Mouse (Mus musculus) midbrain, postnatal 0 days (tissue): Measurements from ENCODE around the gene Fcgrt. TPM values are rescaled to one million over a fixed set of nuclear protein-coding genes. Genes with fewer than 3 reads are reported as not detected.

Experiments
- ATAC-seq: fragments of 200-750 bp; cut with Nextera tagmentation; 2 replicates; pipeline ENCODE4 v1.8.0; 2017; ENCODE audit warnings: moderate number of reproducible peaks, mild to moderate bottlenecking, moderate TSS enrichment, moderate library complexity; ENCODE audit not compliant: low FRiP score
- DNase-seq: peaks from one replicate; pipeline ENCODE4 v3.0.0-alpha.2; 2015; ENCODE audit warnings: low spot score
- H3K27ac ChIP-seq: fragments of 300-500 bp; sonication (generic); 2 replicates; pipeline ENCODE4 v1.5.1; 2014; ENCODE audit warnings: low read depth, mild to moderate bottlenecking, low read length, mixed read lengths
- H3K27me3 ChIP-seq: fragments of 300-500 bp; sonication (generic); 2 replicates; pipeline ENCODE4 v1.6.1; 2014; ENCODE audit warnings: low read length, control low read depth, mixed read lengths; ENCODE audit not compliant: insufficient read depth
- H3K36me3 ChIP-seq: fragments of 300-500 bp; sonication (generic); 2 replicates; pipeline ENCODE4 v1.6.1; 2014; ENCODE audit warnings: low read length, control low read depth, mixed read lengths; ENCODE audit not compliant: insufficient read depth
- H3K4me1 ChIP-seq: fragments of 300-500 bp; sonication (generic); 2 replicates; pipeline ENCODE4 v1.6.1; 2014; ENCODE audit warnings: mild to moderate bottlenecking, control low read depth, antibody characterized with exemption, low read length, mixed read lengths; ENCODE audit not compliant: insufficient read depth
- H3K4me2 ChIP-seq: fragments of 300-500 bp; sonication (generic); 2 replicates; pipeline ENCODE4 v1.6.1; 2014; ENCODE audit warnings: low read depth, mild to moderate bottlenecking, low read length, mixed read lengths; ENCODE audit not compliant: poor library complexity, severe bottlenecking
- H3K4me3 ChIP-seq: fragments of 300-500 bp; sonication (generic); 2 replicates; pipeline ENCODE4 v1.5.1; 2014; ENCODE audit warnings: low read depth, mild to moderate bottlenecking, low read length, moderate library complexity
- H3K9ac ChIP-seq: fragments of 300-500 bp; sonication (generic); replicated peaks from 2 replicates; pipeline ENCODE4 v1.6.1; 2014; ENCODE audit warnings: mild to moderate bottlenecking, low read length, moderate library complexity, mixed read lengths; ENCODE audit not compliant: poor library complexity, severe bottlenecking
- H3K9me3 ChIP-seq: fragments of 300-500 bp; sonication (generic); 2 replicates; pipeline ENCODE4 v1.6.1; 2016; ENCODE audit warnings: low read length, control low read depth
- CTCF ChIP-seq: IDR thresholded peaks from 2 replicates; pipeline ENCODE4 v1.5.1; 2016; ENCODE audit warnings: antibody characterized with exemption, mild to moderate bottlenecking
- WGBS: fragments of 180-500 bp; shearing (Covaris S2); extraction: QIAGEN DNeasy Blood & Tissue Kit; methylation state at CpG from one replicate; pipeline ENCODE4 v1.1.7; 2014; 5-methylcytosine and 5-hydroxymethylcytosine counted together
- polyA plus RNA-seq: library from polyadenylated mRNA; unstranded; fragments of >200 nt; fragmentation: Nextera tagmentation; extraction: Ambion mirVana; gene quantifications from 2 replicates; pipeline ENCODE4 v1.2.1, GENCODE M21; 2015
- total RNA-seq: library from RNA; depleted of rRNA; stranded (reverse); fragments of >200 nt; gene quantifications from 2 replicates; pipeline ENCODE4 v1.2.3, GENCODE M21; 2014

Gene Fcgrt
- total and polyA plus RNA-seq, 2 experiments from 2014 or later: 30.5 to 36.4 TPM

DNA sequence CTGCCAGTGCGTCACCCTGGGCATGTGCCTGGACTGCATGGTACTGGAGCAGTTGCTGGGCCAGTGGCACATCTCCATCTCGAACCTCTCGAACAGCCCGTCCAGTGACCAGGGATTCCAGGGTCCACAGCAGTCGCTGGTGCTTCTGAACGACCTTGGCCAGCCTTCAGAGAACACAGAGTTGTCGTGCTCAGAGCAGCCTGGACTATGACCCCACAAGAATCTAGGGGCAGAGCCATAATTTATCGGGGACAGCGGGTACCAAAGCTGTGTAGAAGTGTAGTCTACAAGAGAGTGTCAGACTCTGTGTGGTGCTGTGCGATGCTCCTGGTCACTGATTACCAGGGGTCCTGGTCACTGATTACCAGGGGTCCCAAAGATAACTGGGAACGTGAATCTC is 44.2 kb upstream of the Fcgrt start:
- H3K4me3 ChIP-seq: no peak overlapping the region
- DNase-seq (no peak), ATAC-seq (no peak)
- no peak overlapping the region for H3K9ac ChIP-seq
- H3K27ac ChIP-seq: no peak overlapping the region
- no peak for TF ChIP-seq CTCF
- 90% methylated on average over 11 of the region's 11 CpGs for WGBS
- H3K4me2 ChIP-seq: no peak overlapping the region
- H3K4me1 ChIP-seq: no peaks in the 10 kb centered on the region
- H3K9me3 ChIP-seq: no peaks in the 10 kb centered on the region
- H3K27me3 ChIP-seq: no peaks in the 10 kb centered on the region
- H3K36me3 ChIP-seq: peaks cover 5% of the 10 kb centered on the region; the same call in 1 of the 2 replicates

DNA sequence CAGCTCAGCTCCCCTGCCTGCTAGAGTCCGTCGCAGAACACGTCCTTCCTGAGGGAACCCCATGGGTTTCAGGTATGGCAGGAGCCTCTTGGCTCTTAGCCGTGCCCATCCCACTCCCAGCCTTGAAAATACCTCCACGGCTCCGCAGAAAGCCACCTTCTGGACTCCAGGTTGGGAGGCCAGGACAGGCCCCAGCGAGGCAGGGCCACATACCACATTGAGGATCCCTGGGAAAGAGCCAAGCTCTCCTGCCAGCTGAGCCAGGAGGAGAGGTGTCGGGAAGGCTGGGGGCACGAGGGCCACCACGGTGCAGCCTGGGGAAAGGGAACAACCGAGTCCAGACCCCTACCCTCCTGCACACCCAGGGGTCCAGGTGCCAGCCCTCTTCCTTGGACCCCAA is 43.6 kb upstream of the Fcgrt start:
- no peaks in the 10 kb centered on the region for H3K9me3 ChIP-seq
- TF ChIP-seq CTCF: no peak
- H3K27ac ChIP-seq: no peak overlapping the region
- WGBS: 88% methylated on average over 11 of the region's 11 CpGs
- H3K4me1 ChIP-seq: no peaks in the 10 kb centered on the region
- peaks cover 5% of the 10 kb centered on the region; the same call in 1 of the 2 replicates for H3K36me3 ChIP-seq
- ATAC-seq (no peak), DNase-seq (no peak)
- no peak overlapping the region for H3K4me2 ChIP-seq
- no peak overlapping the region for H3K9ac ChIP-seq
- H3K27me3 ChIP-seq: no peaks in the 10 kb centered on the region
- no peak overlapping the region for H3K4me3 ChIP-seq

DNA sequence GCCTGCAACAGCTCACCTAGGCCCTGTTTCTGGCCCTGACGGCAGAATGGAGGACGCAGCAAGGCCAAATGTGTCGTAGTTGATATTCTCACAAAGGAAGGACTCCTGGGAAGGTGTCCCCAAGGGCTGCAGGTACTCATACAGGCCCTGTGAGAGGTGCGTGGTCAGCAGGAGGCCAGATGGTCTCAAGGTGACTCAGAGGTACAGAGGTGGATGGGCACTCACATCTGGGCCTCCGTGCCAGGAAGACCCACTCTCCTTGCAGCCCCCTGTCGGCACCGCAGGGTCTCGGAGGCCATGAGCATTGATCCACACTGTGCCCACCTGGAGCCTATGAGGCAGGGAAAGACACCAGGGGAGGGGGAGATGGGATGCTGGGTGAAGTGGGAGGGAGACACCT is 41.8 kb upstream of the Fcgrt start:
- TF ChIP-seq CTCF: no peak
- no peak overlapping the region for H3K9ac ChIP-seq
- no peak overlapping the region for H3K27ac ChIP-seq
- H3K4me3 ChIP-seq: no peak overlapping the region
- no peaks in the 10 kb centered on the region for H3K9me3 ChIP-seq
- no peak overlapping the region for H3K4me2 ChIP-seq
- H3K4me1 ChIP-seq: no peaks in the 10 kb centered on the region
- no peaks in the 10 kb centered on the region for H3K27me3 ChIP-seq
- no peak for DNase-seq
- peaks cover 5% of the 10 kb centered on the region; the same call in 1 of the 2 replicates for H3K36me3 ChIP-seq
- WGBS: 97% methylated on average over 8 of the region's 8 CpGs
- no peak for ATAC-seq

DNA sequence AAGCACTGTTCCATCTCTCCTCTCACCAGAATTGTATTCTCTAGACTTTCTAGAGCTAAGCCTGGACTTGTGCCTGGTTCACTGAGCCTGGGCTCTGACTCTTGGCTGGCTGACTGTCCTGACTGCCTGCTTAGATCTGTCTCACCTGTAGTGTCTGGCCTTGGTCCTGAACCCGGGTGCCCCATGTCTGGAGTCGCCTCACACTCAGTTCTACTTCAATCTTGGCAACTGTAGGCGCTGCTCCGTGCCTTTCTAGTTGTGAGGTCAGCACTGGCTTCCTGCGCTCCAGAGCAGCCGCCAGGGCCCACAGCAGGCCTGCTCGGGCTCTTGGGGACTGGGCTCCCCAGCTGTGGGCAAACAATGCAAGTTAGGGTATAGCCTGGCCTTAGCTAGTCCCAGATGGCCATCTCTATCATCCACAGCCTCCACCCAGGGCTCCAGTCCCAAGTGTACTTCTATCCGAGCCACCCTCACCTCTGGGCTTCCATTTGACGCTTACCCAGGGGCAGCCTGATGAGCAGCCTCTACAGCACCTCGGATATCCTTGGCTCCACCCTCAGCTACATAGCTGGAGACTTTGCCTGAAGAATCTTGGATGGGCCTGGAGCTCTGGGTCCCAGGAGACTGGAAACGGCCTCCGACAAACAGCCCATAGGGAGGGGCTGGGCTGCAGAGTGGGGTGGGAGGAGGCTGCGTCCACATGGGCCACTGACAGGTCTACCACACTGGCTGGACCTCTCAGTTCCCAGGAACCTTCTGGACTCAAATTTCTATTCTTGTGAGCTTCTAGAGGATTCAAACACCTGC is 40.9 kb upstream of the Fcgrt start:
- no peak for TF ChIP-seq CTCF
- no peak for ATAC-seq
- no peaks in the 10 kb centered on the region for H3K27me3 ChIP-seq
- 0 out of 2 replicates have a peak overlapping the region, but pooled peaks have one; percentile 9 for H3K9ac ChIP-seq
- no peak for DNase-seq
- H3K36me3 ChIP-seq: peaks cover 5% of the 10 kb centered on the region; the same call in 1 of the 2 replicates
- H3K4me1 ChIP-seq: no peaks in the 10 kb centered on the region
- H3K9me3 ChIP-seq: no peaks in the 10 kb centered on the region
- no peak overlapping the region for H3K4me3 ChIP-seq
- no peak overlapping the region for H3K4me2 ChIP-seq
- no peak overlapping the region for H3K27ac ChIP-seq
- 89% methylated on average over 13 of the region's 13 CpGs for whole genome bisulfite sequencing

DNA sequence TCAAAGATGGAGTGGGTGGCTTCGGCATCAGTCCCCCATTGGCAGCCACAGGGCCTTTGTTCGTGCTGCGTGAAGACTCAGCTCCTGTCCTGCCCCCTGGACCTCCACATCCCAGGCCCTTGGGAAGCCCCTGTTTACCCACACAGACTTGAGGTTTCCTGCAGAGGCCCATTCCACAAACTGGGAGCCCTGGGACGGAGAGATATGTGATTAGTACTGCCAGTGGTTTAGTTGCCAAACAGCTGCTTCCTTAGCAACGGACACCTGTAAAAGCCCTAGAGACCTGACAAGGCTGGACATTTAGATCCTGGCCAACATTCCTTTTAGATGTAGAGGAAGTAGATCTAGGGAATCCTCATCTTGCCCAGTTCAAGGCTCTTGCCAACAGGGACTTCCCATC is 38.3 kb upstream of the Fcgrt start:
- DNase-seq: no peak
- Histone ChIP-seq H3K9ac (no peak overlapping the region), H3K4me3 (no peak overlapping the region), H3K36me3 (peaks cover 3% of the 10 kb centered on the region; the same call in 1 of the 2 replicates), H3K27ac (no peak overlapping the region), H3K27me3 (no peaks in the 10 kb centered on the region), H3K9me3 (no peaks in the 10 kb centered on the region), H3K4me1 (no peaks in the 10 kb centered on the region), H3K4me2 (no peak overlapping the region)
- no peak for ATAC-seq
- TF ChIP-seq CTCF: no peak
- 92% methylated on average over 5 of the region's 5 CpGs for WGBS

DNA sequence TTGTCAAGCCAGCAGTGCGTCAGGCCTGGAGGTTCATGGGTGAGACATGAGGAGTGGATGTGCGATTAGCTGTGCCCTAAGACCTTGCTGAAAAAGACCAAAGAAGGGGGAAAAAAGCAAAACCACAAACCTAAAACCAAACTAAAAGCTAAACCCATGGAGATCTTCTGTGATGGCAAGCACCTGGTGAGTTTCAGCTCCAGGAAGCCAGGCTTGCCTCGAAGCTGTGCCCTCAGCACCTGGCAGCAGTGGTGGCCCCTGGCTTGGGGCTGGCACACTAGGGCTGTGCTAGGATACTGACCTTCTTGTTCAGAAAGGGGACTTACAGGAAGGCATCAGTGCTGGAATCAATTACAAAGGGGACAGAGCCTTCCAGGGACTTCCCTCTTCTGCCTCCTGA is 37.7 kb upstream of the Fcgrt start:
- ATAC-seq (no peak), DNase-seq (no peak)
- H3K4me1 ChIP-seq: no peaks in the 10 kb centered on the region
- no peaks in the 10 kb centered on the region for H3K27me3 ChIP-seq
- no peak for TF ChIP-seq CTCF
- no peak overlapping the region for H3K27ac ChIP-seq
- no peak overlapping the region for H3K4me3 ChIP-seq
- 86% methylated on average over 3 of the region's 3 CpGs for WGBS
- no peak overlapping the region for H3K4me2 ChIP-seq
- H3K9ac ChIP-seq: no peak overlapping the region
- peaks cover 3% of the 10 kb centered on the region; the same call in 1 of the 2 replicates for H3K36me3 ChIP-seq
- H3K9me3 ChIP-seq: no peaks in the 10 kb centered on the region
